Mouse (Mus musculus) brain, adult 10 weeks (tissue): ENCODE measurements around the gene Olfr839-ps1. TPM values are rescaled to one million over a fixed set of nuclear protein-coding genes. Genes with fewer than 3 reads are reported as not detected.

Experiments
- polyA plus RNA-seq: library from polyadenylated mRNA; stranded (reverse); fragments of 350-450 nt; fragmentation: Illumina TruSeq; extraction: RNeasy Lipid Tissue Mini Kit (QIAGEN cat#74804); gene quantifications from one replicate; pipeline ENCODE4 v1.2.3, GENCODE M21; 2015; ENCODE audit warnings: low read depth, low replicate concordance

Gene Olfr839-ps1
- polyA plus RNA-seq = not detected

DNA sequence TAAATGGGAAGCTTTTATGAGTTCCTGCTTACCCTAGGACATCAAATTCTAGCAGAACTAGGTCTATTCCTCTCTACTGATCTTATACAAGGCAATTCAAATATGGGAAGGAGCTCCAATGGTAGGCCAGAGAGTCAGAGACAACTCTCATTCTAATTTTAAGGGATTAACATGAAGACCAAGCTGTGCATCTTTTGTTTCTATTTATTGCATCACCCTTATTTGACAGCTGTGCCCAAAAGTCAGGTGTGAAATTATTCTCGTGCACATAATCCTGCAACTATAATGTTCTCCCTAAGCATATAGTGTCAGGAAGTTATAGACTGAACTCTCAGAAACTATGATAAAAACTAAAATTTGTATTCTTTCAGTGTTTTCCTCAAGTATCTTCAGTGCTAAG, at the start of gene Olfr839-ps1:
Gene Olfr839-ps1, minus strand, starts transcription at position 101 of the 400 bp plus-strand sequence.

DNA sequence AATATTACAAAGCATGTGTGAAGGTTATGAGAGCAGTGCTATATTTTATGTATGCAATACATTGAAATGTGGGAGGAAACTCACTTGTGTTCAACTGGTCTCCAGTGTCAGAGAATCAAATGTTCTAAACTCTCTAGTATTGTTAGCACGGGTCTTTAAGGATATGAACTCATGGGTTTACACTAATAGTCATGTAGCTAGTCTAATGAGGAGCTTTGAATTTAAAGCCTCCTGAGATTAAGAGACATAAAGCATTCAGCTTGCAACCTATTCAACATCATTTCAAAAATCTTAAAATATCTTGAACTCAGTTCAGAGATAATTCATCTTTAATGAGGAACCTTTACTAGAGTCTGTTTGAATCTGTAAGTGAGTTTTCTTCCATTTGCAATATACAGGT, 41.1 kb downstream of the Olfr839-ps1 start, which contains the start of gene Olfr837:
Gene Olfr837, plus strand, starts transcription at position 301 of the 400 bp plus-strand sequence.

DNA sequence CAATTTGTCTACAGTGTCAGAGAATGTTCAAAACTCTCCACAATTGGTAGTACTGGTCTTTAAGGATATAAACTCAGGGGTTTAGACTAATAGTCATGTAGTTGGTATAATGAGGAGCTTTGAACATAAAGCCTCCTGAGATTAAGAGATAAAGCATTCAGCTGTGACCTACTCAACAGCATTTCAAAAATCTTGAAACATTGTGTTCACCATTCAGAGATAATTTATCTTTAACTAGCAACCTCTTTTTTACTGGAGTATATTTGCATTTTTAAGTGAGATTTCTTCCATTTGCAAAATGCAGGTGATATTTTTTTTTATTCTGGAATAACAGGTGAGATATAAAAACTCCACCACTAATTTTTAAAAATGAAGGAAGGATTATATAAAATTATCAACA, 57.0 kb downstream of the Olfr839-ps1 start, which contains the start of gene Olfr836:
Gene Olfr836, plus strand, starts transcription at position 301 of the 400 bp plus-strand sequence.

Other genes starting within 250 kb of the Olfr839-ps1 start
- not detected for gene Olfr832, start 240.2 kb downstream of the Olfr839-ps1 start, polyA plus RNA-seq
- gene Olfr834, start 189.3 kb downstream of the Olfr839-ps1 start, polyA plus RNA-seq = not detected
- not detected for gene Olfr835, start 144.6 kb downstream of the Olfr839-ps1 start, polyA plus RNA-seq
- not detected for gene Olfr836, start 56.9 kb downstream of the Olfr839-ps1 start, polyA plus RNA-seq
- not detected for gene Olfr837, start 41.0 kb downstream of the Olfr839-ps1 start, polyA plus RNA-seq
- not detected for gene Olfr843, start 74.7 kb upstream of the Olfr839-ps1 start, polyA plus RNA-seq
- gene Olfr844, start 139.0 kb upstream of the Olfr839-ps1 start, polyA plus RNA-seq = not detected
- not detected for gene Olfr845, start 159.1 kb upstream of the Olfr839-ps1 start, polyA plus RNA-seq
- not detected for gene Olfr846, start 186.7 kb upstream of the Olfr839-ps1 start, polyA plus RNA-seq
- gene Olfr847, start 201.4 kb upstream of the Olfr839-ps1 start, polyA plus RNA-seq = not detected